Mouse (Mus musculus): ENCODE results near the gene Erp27.
A peak's percentile ranks its signal among the peaks of the same experiment; 100 is the strongest.

Erp27 gene

GRCm38 (mm10) chr6:136861020-136861419, 61.0 kb downstream of the Erp27 start:
- no peak for DNase-seq (ENCODE audit: low spot score)

GRCm38 (mm10) chr6:136858420-136858819, 63.6 kb downstream of the Erp27 start:
- DNase-seq (ENCODE audit: low spot score), result no peak

GRCm38 (mm10) chr6:136857873-136858260, 64.1 kb downstream of the Erp27 start:
- DNase-seq (ENCODE audit: low spot score), result peak; percentile 62
